Mouse (Mus musculus) mature B cell (primary cell): ENCODE results near the gene Smad3.

Experiments used
- in situ Hi-C: fragments of 300-500 bp; cut with MboI; formaldehyde crosslinking; loops from 2 replicates; pipeline ENCODE4 v1.14.3; 2019

The Smad3 gene

DNA sequence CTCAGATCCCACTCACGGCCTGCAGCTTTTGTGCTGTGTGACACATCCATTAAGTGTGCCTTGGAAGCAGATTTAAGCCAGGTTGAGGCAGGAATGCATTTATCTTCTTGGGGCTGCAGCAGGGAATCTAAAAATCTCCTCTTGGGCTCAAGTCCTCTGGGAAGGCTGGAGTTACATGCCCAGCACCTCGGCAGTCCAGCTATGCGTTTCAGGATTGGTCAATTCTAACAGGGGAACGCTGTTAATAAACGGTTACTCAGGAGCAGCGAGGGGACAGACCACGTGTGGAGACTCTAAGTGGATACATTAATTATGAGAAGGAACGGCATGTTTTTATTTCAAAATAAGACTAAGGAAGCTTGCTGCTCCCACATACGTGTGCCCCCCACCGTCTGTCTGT lies 14.7 kb upstream of the Smad3 start:
- in situ Hi-C loops = no loop called here

DNA sequence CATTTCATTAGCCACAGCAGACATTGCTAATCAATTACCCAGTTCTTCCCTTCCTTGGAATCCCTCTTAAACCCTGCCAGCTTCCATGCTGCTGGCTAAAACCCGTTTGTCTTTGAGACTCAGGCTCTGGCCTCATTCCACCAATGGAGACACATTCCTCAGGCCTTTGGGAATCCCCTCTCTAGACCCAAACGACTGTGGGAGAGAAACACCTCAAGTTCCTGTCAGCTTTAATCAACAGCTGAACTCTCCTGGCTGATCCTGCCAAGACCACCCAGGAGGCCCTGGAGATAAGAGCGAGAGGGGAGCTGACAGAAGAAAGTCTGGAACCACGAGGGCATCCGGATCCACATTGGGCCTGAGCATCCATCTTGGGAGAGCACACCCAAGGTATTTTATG lies 13.9 kb upstream of the Smad3 start:
- in situ Hi-C loops = no loop called here

DNA sequence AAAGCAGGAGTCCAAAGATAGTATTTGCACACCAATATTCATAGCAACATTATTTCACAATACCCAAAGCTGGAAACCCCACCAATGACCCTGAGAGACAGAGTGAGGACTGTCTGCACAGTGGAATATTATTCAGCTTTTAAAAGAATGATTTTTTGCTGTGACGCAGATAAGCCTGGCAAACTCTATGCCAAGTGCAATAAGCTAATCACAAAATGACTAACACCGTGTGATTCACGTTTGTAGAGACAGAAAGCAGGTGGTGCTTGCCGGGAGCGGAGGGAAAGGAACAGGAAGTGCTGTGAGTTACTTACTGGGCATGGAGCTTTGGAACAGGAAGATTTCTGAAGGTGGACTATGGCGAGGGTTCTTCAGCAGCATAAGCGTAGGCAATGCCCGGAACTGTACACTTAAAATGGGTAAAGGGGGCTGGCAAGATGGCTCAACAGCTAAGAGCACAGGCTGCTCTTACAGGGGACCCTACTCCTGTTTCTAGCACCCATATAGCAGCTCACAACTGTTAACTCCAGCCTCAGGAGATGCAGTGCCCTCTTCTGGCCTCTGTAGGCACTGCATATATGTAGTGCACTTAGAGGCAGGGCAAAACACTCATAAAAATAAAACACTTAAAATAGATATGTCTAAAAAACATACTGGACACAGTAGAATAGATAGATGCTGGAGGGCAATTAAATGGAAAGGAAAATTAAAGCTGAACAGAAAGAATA lies 3.7 kb upstream of the Smad3 start:
- in situ Hi-C loops = no loop called here

DNA sequence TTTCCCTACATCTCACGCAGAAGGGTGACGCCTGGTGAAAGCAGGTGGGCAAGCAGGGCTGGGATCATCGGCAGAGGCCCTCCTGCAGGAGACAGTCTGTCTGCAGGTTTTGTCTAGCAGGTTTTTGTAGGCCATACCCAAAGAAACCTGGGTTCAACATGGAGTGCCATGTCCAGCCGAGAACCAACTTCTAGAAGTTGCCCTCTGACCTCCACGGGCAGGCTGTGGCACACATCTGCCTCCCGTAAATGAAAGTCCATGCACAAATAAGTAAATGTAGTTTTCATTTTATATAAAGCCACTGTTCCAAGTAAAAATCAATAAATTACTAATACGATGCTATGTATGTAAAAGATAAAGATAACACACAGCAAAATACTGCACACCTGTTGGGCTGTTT lies 3.0 kb upstream of the Smad3 start:
- in situ Hi-C loops = no loop called here

DNA sequence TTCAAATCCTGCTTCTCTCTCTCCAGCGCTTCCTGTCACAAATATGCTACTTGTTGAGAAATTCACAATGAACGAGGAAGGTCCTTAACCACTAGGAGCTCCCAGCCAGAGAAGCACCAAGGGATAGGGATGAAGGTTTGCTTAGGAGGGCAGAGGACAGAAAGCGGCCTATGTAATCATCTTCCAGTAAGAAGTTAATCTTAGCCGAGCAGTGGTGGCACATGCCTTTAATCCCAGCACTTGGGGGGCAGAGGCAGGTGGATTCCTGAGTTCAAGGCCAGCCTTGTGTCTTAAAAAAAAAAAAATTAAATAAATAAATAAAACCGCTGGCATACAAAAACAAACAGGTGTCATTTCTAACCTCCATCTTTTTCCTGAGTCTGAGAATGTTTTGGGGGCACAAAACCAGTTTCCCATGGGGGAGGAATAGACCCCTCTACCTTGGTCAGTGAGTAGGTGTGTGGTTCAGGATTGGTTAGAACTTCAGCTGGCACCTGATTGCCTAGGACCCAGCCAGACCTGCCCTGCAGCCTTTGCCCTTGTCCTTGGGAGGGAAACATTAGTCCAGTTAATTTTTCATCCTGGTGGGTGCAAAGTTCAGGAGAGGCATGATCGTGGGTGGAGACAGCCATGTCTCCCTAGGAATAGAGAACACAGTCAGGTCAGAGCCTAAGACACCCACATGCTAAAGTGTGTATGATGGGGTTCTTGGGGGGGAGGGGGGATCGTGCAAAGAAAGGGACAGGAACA lies 2.4 kb upstream of the Smad3 start:
- in situ Hi-C loops = no loop called here

DNA sequence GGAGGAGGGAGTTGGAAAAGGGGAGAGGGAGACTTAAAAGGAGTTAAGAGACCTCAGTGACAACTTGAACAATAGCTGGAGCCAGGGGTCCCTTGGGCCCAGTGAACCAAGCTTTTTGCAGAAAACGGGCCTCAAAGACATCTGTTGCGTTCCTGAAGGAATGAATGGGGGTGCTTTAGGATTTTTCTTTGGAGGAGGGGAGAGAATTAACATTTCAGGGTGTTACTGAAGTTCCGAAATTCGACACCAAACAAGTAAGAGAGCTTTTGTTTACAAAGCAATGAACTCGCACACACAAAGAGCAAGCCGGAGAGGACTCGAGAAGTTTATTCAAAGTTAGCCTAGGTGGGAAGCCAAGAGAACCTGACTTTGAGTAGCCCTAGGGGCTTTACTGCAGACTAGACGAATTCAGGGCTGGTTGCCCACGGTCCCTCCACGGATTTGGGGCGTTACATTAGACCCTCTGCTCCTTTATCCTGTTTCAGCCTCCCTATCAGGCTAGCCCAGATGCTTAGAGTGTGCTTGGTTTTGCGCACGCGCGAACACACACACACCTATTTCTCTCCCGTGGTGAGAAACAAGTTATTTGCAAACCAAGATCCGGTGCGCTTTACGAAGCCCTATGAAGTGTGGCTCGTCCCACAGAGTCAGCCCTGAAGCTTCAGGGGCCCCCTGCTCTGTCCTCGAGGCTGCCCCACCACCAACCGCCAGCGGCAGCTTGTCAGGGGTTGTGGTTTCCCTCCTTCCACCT lies 1.0 kb upstream of the Smad3 start:
- in situ Hi-C loops = no loop called here

DNA sequence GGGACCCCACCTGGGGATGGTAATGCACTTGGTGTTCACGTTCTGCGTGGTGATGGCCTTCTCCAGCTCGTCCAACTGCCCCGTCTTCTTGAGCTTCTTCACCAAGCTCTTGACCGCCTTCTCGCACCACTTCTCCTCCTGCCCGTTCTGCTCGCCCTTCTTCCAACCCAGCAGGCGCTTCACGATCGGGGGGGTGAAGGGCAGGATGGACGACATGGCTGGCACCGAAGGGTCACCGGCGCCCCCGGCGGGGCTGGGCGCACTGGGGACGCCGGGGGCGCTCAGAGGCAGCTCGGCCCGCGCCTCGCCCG lies 377 bp downstream of the Smad3 start:
- in situ Hi-C loops = no loop called here

DNA sequence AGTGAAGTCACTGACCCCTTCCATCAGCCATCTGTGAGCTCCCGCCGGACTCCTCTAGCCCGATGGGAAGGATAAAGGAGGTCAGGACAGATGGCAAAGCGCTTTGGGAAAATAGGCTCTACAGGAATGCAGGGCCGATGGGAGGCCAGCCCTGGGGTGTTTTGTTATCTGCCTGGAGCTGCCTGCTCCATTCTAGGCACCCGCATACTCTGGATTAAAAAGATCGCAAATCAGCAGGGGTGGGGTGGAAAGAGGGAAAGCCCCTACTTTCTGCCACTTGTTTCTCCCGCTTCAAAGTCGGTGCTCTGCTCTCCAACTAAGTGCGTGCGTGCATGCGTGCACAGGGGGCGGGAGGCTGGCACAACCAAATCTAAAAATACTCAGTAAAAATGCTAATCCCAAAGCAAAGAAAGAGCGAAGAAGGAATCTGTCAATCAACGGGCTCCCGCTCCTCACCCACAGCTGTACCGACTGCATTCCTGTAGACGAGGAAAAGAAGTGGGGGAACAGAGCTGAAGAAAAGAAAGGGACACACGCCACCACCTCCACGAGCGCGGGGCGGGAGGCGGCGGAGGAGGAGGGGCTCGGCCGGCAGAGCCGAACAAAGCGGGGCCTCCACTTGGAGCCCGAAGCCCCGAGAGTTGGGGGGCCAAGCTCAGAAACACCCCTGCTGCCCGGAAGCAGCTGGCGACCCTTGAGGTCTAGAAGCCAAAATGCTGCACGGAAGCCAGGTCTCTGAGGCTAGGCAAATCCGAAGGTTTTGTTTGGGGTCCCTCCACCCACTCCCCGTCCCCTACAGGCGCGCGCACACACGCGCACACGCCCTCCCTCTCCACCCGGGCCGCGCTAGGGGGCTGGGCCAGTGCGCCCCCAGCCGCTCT lies 973 bp downstream of the Smad3 start:
- in situ Hi-C loops = no loop called here

DNA sequence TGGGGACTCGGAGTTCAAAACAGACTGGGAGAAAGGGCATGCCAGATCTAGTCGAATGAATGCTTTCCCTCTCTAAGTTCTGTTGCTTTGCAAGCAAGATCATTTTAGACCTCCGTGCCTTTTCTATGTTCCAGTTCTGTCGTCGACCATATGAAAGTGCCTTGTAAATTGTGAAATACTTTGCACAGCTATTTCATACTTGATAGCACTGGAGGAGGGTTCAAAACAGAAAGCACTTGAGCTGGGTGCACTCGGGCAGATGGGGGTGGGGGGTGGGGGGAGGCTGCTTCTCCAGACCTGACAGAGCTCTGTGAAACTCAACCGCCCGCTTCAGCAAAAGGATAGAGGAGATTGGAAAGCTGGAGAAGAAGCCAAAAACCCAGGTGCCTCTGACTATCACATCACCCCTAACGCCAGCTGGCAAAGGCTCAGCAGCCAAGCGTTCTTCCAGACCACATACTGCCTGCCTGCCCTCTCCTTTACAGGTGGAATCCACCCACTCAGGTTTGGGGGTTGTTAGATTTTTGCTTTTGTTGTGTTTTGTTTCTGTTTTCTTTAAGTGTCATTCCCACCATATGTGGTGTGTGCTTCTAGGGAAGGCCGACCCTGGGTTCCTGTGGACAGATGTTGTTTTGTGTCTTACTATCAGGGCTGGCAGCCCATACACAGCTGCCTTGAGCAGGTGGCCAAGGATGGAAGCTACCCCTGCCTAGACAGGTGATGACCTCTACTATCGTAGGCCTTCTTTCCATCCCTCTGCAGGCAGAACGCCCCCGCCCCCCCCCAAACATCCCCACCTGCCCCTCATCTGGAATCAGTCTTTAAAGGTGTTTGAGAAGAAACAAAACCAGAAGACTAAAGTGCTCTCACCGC lies 1.9 kb downstream of the Smad3 start:
- in situ Hi-C loops = no loop called here

DNA sequence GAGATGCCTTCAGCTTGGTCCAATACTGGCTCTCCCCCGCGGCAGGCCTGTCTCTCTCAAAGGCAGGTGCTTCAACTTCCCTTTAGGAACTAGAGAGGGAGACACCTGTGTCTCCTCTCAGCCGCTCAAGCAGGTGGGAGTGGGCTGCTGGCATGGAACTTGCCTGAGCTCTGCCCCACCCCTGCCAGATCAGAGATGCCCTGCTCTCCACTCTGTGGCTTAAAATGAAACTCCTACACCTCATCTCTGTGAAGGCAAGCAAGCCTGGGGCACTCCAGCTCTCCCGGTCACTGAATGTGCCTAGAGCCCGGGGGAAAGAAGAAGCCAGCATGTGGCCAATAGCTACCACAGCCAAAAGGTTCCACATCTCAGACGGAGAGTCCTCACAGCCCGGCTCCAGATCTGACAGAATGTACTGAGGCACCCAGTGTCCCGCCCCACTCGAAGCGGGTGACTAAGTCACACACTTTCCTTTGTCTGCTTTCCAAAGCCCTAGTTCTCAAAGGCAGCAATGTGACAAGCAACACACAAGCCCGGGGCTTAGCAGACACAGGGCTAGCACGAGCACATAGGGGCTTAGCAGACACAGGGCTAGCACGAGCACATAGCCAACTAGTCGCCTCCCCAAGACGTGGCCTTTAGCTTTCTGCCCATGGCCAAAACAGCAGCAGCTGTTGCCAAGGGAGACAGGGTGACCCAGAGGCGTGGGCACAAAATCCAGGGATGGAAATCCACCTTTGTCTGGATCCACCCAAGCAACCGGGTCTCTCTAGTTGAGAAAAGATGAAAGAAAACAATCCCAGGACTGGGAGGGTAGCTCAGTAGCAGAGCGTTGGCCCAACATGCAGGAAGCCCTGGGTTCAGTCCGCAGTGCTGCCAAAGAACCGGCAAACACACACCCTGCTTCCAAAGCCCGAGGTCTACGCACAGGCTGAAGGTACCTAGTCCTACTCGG lies 3.0 kb downstream of the Smad3 start:
- in situ Hi-C loops = no loop called here

DNA sequence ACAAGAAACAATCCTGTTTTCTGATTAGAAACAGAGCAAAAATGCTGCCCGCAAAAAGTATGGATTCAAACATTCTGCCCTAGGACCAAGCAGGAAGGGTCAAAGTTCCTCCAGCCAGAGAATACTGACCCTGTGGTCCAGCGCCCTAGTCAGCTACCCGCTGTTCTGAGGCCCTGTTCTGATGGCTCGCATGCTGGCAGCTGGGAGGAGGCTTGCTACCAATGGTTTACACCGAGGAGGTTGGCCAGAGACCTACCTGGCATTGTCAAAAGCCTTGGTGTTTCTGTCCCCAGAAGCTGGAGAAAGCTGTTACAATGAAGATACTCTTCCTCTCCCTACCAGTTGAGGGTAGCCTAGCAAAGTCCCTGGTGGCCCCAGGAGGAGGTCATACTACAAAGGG lies 3.8 kb downstream of the Smad3 start:
- in situ Hi-C loops = no loop called here

DNA sequence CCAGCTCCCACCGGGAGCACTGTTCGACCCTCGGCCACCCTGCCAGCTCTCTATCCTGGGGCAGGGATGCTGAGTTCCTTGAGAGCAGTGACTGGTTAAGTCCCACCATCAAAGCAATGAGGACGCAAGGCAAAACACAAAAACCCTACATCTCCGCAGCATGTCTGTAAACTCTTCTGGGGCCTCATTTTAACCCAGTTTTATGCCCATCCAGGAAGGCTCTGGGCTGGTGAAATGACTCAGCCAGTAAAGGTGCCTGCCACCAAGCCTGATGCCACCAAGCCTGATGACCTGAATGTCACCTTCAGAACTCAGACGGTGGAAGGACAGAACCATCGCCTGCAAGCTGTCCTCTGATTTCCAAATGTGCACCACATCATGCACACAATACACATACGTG lies 4.4 kb downstream of the Smad3 start:
- in situ Hi-C loops = no loop called here

DNA sequence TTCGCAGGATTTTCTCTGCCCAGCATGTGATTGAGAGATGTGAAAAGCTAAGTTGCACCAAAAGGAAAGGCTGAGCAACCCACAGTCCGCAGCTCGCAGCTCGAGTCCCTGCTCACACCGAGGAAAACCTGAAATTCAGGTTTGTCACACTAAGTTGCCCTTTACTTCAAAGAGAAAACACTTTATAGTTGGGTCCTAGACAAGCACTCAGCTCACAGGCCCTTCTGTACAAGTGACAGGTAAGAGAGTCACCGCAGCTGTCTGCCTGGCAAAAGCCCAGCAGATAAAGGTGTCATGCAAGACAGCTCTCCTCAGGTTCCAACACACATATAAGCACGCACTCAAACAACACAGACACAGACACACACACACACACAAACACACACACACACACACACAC lies 5.2 kb downstream of the Smad3 start:
- in situ Hi-C loops = no loop called here

DNA sequence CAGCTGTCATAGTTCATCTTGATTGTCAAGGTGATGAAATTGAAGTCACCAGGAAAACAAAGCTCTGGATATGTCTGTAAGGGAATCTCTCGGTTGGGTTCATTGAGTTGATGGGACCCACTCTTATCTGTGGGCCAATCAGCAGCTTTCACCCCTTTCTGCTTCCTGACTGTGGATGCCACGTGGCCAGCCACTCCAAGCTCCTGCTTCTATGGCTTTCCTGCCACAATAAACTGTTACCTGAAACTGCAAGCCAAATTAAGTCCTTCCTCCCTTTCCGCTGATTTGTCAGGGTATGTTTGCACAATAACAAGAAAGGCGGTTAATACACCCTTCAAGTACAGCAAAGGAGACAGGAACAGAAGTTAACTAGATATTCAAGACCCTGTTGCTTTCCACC lies 6.5 kb downstream of the Smad3 start:
- in situ Hi-C loops = no loop called here

DNA sequence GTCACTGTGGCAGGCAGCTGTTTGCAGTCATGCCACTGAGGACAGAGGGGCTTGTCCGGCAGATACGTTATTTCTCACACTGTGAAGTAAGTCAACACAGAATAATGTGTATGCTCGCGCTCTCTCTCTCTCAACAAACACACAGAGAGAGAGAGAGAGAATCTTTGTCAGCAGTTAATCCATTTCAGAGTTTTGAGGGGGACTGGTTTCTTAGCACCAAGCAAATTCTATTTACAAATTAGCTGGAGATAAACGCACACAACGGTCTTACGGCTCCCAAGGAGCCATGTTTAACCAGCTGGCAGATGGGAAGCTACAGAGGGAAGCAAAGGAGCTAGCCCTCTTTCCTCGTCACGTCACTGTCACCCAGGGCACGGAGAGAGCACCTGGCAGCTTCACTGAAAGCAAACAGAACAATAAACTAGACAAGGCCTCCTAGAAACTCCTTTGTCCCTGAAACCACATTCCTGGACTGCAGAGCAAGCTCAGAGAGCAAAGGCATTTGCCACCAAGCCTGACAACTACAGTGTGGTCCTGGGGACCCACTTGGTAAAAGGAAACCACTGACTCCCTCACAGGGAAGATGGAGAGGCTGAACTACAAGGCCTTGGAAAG lies 7.3 kb downstream of the Smad3 start:
- in situ Hi-C loops = no loop called here

DNA sequence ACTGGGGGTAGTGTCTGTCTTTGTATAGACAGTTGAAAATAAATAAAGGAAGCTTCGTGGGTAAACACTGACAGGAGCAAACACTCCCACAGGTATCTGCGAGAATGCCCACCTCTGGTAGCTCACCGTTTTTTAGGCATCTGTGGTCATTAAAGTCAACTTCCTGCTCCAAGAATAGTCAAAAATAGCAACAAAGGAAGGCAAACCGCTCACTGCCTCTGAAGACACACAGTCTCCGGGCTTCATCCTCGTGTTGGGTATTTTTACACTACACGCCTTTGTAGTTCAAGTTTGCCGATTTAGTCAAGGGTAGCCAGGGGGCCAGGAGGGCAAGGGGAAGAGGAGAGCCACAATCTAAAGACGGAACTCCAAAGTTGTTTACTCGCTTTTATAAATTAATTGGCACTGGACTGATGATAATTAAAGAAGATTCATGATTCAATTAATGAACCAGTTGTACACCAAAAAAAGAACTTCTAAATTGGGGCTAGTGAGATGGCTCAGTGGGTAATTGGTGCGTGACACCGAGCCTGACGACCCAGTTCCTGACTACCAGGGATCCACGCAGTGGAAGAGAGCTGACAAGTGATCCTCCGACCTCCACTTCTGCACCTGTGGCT lies 8.4 kb downstream of the Smad3 start:
- in situ Hi-C loops = no loop called here

DNA sequence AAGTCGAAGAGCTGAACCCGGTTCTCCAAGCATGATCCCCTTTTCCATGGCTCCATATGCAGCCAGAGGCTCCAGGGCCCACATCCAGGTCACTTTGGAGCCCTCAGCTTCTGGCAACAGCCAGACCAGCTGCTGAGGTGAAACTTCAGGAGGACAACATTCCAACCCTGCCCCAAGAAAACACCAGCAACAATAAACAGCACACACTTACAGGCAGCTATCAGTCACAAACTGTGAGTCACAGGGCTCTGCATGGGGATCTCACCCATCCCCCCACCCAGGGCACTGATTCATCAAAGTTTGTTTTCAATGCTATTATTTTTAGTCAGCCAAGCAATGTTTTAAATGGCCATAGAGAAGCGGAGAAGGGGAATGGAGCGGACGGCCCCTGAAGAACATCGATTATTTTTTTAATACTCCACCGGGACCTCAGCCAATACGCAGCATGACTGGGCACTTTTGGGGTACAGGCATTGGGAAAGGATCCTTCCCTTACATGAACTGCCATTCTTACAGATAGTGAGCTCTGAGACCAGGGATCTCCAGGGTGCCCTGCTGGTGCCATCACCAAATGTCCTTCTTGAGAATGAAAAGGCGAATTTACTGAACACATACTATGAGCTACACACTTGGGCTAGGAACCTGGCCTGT lies 10.0 kb downstream of the Smad3 start:
- in situ Hi-C loops = no loop called here

DNA sequence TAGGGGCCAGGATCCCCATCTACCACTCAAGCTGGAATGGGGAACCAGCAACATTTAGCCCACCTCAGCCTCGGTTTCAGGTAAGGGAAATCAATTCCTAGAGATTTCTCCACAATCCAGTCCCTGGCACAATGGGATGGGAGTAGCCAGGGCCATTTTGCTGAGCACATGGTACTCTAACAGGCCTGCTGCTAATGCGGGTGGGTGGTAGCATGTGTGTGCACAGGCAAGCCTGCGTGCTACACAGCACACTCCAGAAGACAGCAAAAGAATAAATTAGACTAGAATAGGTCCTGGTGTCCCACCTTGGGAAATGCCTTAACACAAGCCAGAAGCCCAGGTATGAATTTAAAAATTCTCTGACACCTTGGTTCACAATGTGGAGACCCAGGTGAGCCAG lies 10.8 kb downstream of the Smad3 start:
- in situ Hi-C loops = no loop called here
